Comparison of ENCODE assay signal across 8 mouse cellular contexts in the genomic region with DNA sequence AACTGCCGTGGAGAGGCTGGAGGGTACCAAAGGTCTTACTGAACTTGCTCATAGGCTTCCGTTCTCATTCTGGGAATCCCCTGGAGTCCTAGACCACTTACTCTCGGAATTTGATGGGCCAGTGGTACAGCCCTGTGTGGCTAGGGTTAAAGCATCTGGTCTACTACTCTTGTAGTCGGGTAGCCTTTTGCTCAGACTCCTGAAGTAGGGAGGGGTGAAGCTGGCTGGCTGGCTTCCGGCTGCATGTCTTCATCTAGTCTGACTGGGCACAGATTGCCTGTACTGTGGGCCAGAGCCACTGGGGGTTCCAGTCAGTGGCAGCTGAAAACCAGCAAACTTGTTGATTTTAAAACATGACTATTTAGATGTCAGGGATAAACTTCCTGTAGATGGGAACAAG.
DNase-seq lines count a peak whose midpoint lies in the region; ATAC-seq and TF ChIP-seq lines count a peak whose summit lies in the region.

No protein-coding gene starts in this region.

- H3K27me3 ChIP-seq in kidney, embryonic 16.5 days (ENCODE audit: insufficient read depth, low read length) = no peaks in the 10 kb centered on the region
- no peaks in the 10 kb centered on the region for H3K27me3 ChIP-seq in liver, postnatal 0 days (ENCODE audit: insufficient read depth, low read length)

- H3K4me3 ChIP-seq in kidney, embryonic 16.5 days (ENCODE audit: low read length) = no peak overlapping the region
- no peak overlapping the region for H3K4me3 ChIP-seq in liver, postnatal 0 days (ENCODE audit: low read depth, low read length)

- no peak for TF ChIP-seq CTCF in liver, postnatal 0 days (IDR thresholded peaks at IDR 0.05; ENCODE audit: low read depth)

- intact Hi-C loops in gastrocnemius, postnatal 14 days (cut with DNase I; ENCODE audit: low total_unique reads) = no loop called here

- H3K9me3 ChIP-seq in kidney, embryonic 16.5 days (ENCODE audit: low read length) = no peaks in the 10 kb centered on the region
- no peaks in the 10 kb centered on the region for H3K9me3 ChIP-seq in liver, postnatal 0 days (ENCODE audit: low read length)

- TF ChIP-seq EP300 in liver, postnatal 0 days (IDR thresholded peaks at IDR 0.05; ENCODE audit: low read depth) = no peak

- H3K9ac ChIP-seq in kidney, embryonic 16.5 days (replicated peaks; ENCODE audit: low read length) = 0 out of 2 replicates have a peak overlapping the region, but pooled peaks have one; percentile 22
- H3K9ac ChIP-seq in liver, postnatal 0 days (replicated peaks) = no peak overlapping the region

- peak; percentile 10 for DNase-seq in embryo, embryonic 11 days
- no peak for DNase-seq in embryo, embryonic 10 days (ENCODE audit: low spot score)
- DNase-seq in MN1 (ENCODE audit: low spot score) = peak; percentile 62
- DNase-seq in gastrocnemius, postnatal 14 days = peak; percentile 43
- DNase-seq in spleen, adult 18-20 months = no peak
- no peak for DNase-seq in testis, postnatal 14 days (ENCODE audit: low spot score)
- DNase-seq in liver, postnatal 0 days = no peak

- H3K4me1 ChIP-seq in kidney, embryonic 16.5 days (ENCODE audit: insufficient read depth, low read length) = peaks cover 12% of the 10 kb centered on the region
- H3K4me1 ChIP-seq in liver, postnatal 0 days (ENCODE audit: insufficient read depth) = no peaks in the 10 kb centered on the region

- H3K4me2 ChIP-seq in kidney, embryonic 16.5 days (replicated peaks; ENCODE audit: low read depth, low read length) = no peak overlapping the region
- H3K4me2 ChIP-seq in liver, postnatal 0 days (ENCODE audit: low read depth, low read length) = no peak overlapping the region

- WGBS in kidney, embryonic 16.5 days = 50% methylated on average over 5 of the region's 5 CpGs
- WGBS in liver, postnatal 0 days (ENCODE audit: insufficient replicate concordance) = 71% methylated on average over 5 of the region's 5 CpGs

- peaks cover 2% of the 10 kb centered on the region; the same call in 1 of the 2 replicates for H3K36me3 ChIP-seq in kidney, embryonic 16.5 days (ENCODE audit: insufficient read depth, low read length)
- H3K36me3 ChIP-seq in liver, postnatal 0 days (replicated peaks; ENCODE audit: insufficient read depth, low read length) = no peaks in the 10 kb centered on the region

- peak overlapping the region; percentile 78; the same call in 1 of the 2 replicates for H3K27ac ChIP-seq in kidney, embryonic 16.5 days (ENCODE audit: low read length)
- no peak overlapping the region for H3K27ac ChIP-seq in liver, postnatal 0 days (ENCODE audit: low read depth)

- peak; percentile 49 for ATAC-seq in kidney, embryonic 16.5 days (ENCODE audit: low FRiP score, low TSS enrichment)
- ATAC-seq in liver, postnatal 0 days = no peak

Comparison
In these comparisons a context has a peak if more than half of its experiments do, and no peak if none do; other contexts are left out.
1. DNase-seq: peak in embryo, embryonic 11 days (single experiment), MN1 (single experiment) and gastrocnemius, postnatal 14 days (single experiment); none in embryo, embryonic 10 days (single experiment), spleen, adult 18-20 months (0 of 2), testis, postnatal 14 days (single experiment) and liver, postnatal 0 days (single experiment).